Mouse (Mus musculus) bone marrow, adult 2 months (tissue): ENCODE results near the gene Prkag1. TPM values are rescaled to one million over a fixed set of nuclear protein-coding genes. Genes with fewer than 3 reads are reported as not detected.
"Not testable (repeated sequence)": the region's sequence is repeated elsewhere in the genome, so short reads cannot be mapped to it uniquely, and the experiment has no call there.

Source experiments
- H3K27ac ChIP-seq: fragments of 200-500 bp; 2 replicates; pipeline ENCODE4 v1.5.1; 2012; ENCODE audit warnings: low read depth, mild to moderate bottlenecking, control low read depth, inconsistent platforms, low read length; ENCODE audit not compliant: control insufficient read depth, poor library complexity, insufficient read depth
- H3K4me1 ChIP-seq: fragments of 200-500 bp; 2 replicates; pipeline ENCODE4 v1.6.1; 2011; ENCODE audit warnings: low read length; ENCODE audit not compliant: control insufficient read depth, insufficient read depth
- H3K4me3 ChIP-seq: fragments of 200-500 bp; replicated peaks from 2 replicates; pipeline ENCODE3; 2011; ENCODE audit warnings: mild to moderate bottlenecking, low read depth, low read length, control low read depth; ENCODE audit not compliant: control insufficient read depth
- CTCF ChIP-seq: fragments of 200-500 bp; IDR thresholded peaks from 2 replicates; pipeline ENCODE4 v1.5.1; 2011; ENCODE audit warnings: low read length, control low read depth; ENCODE audit not compliant: control insufficient read depth, insufficient read depth
- POLR2A ChIP-seq: fragments of 200-500 bp; IDR thresholded peaks from 2 replicates; pipeline ENCODE4 v1.6.1; 2011; ENCODE audit warnings: low read depth, mild to moderate bottlenecking, control low read depth, low read length, borderline replicate concordance; ENCODE audit not compliant: control insufficient read depth
- WGBS: fragments of 180-500 bp; shearing (Covaris S2); methylation state at CpG from one replicate; pipeline ENCODE4 v1.1.7; 2018; 5-methylcytosine and 5-hydroxymethylcytosine counted together
- polyA plus RNA-seq: library from polyadenylated mRNA; stranded (reverse); fragments of >200 nt; gene quantifications from 2 replicates; pipeline ENCODE4 v1.2.4, GENCODE M21; 2011; ENCODE audit warnings: low replicate concordance; ENCODE audit not compliant: missing spikeins, insufficient read depth, insufficient read length

The Prkag1 gene
- polyA plus RNA-seq, 1 experiment: 107 TPM

GRCm38 (mm10) chr15:98812741-98813424 lies 18.4 kb downstream of the Prkag1 start:
- Histone ChIP-seq H3K4me3 (no peak overlapping the region), H3K4me1 (no peaks in the 10 kb centered on the region; the same call in 1 of the 2 replicates), H3K27ac (no peak overlapping the region)
- TF ChIP-seq CTCF (no peak), POLR2A (no peak)
- 83% methylated on average over 20 of the region's 20 CpGs for WGBS

DNA sequence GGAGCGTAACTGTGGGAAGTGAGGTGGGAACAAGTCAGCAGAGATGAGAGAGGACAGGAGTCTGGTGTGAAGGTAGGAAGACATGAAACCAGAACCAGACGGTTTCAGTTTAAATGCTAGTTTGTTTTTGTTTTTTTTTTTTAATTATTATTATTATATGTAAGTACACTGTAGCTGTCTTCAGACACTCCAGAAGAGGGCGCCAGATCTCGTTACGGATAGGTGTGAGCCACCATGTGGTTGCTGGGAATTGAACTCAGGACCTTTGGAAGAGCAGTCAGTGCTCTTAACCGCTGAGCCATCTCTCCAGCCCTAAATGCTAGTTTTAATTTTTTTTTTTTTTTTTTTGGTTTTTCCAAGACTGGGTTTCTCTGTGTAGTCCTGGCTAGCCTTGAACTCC lies 21.1 kb downstream of the Prkag1 start:
- 82% methylated on average over 6 of the region's 6 CpGs for WGBS
- H3K4me3 ChIP-seq, H3K4me1 ChIP-seq, H3K27ac ChIP-seq: not testable (repeated sequence)

- Histone ChIP-seq H3K4me1 (no peaks in the 10 kb centered on the region; the same call in 1 of the 2 replicates), H3K4me3 (no peak within 1 kb of the TSS)
- WGBS: 88% methylated on average over 3 of the region's 3 CpGs
These were observed 21.9 kb downstream of the Prkag1 start, which contains the start of gene Ddn for GRCm38 (mm10) chr15:98809390-98809789. Gene Ddn (minus strand): TSS chr15:98809490.

DNA sequence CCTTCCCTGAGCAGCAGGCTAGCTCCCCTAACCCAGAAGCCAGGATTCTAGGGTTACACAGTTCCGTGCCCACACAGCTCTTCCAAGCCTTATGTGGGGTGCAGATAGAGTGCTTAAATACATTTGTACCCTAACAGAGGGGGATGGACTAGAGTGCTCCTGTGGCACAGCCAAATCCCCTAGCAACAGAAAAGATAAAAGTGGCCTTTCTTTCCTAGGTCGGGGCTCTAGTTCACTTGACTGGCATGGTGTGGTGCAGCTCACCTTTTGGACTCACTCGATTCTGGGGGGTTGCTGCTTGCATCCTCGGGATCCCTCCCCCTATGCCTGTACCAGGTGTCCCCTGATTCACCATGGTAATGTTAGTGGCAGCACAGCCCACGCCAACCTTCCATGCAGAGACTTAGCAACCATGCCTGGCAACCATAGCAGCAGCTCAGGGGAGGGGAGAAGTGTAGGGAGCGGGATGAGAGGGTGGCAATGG lies 22.6 kb downstream of the Prkag1 start:
- TF ChIP-seq CTCF: no peak
- TF ChIP-seq POLR2A: no peak
- WGBS: 19% methylated on average over 6 of the region's 6 CpGs
- no peak overlapping the region for H3K4me3 ChIP-seq
- no peak overlapping the region for H3K27ac ChIP-seq
- H3K4me1 ChIP-seq: no peaks in the 10 kb centered on the region; the same call in 1 of the 2 replicates

More at GRCm38 (mm10) chr15:98809390-98809789, 21.9 kb downstream of the Prkag1 start, which contains the start of gene Ddn:
- no peak for TF ChIP-seq CTCF
- no peak for TF ChIP-seq POLR2A
- no peak within 1 kb of the TSS for H3K27ac ChIP-seq

GRCm38 (mm10) chr15:98807895-98808650 lies 23.2 kb downstream of the Prkag1 start:
- TF ChIP-seq POLR2A (no peak), CTCF (no peak)
- no peak overlapping the region for H3K27ac ChIP-seq
- H3K4me1 ChIP-seq: no peaks in the 10 kb centered on the region; the same call in 1 of the 2 replicates
- no peak overlapping the region for H3K4me3 ChIP-seq
- WGBS: 1% methylated on average over 34 of the region's 34 CpGs

GRCm38 (mm10) chr15:98806809-98807770 lies 24.2 kb downstream of the Prkag1 start:
- no peak for TF ChIP-seq POLR2A
- no peak for TF ChIP-seq CTCF
- Histone ChIP-seq H3K27ac (no peak overlapping the region), H3K4me3 (no peak overlapping the region), H3K4me1 (no peaks in the 10 kb centered on the region; the same call in 1 of the 2 replicates)
- 2% methylated on average over 58 of the region's 58 CpGs for WGBS

DNA sequence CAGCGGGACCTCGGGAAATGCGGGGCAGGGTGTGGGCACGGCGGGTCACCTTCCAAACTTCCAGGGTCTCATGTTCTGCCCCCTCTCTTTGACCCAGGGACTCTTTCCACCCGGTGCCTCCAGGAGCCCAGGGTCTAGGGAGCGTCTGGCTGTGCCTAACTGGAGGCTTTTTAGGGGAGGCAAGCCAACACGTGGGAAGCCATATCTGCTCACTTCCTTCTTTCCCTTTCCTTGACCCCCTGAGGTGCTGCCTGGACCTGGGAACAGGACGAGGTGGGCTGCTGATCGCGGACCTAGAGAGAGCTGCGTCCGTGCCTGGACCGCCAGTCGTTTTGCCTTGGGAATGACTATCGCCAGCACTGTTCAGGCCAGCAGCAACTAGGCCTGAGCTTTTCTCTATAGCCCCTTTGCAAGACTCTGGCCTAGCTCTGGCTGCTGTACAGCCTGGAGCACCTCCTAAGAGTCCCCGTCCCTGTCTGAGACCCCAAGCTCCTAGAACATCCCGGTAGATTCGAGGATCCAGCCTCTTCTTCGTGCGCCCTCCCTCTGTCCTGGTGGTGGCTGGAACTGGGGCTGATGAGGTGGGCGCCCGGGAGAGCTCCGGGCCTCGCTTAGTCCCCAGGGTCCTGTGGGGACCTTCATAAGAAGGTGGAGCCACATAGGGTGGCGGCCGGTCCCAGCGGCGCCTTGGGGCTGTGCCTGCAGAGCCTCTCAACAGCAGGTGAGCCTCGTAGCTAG lies 25.1 kb downstream of the Prkag1 start:
- Histone ChIP-seq H3K27ac (no peak overlapping the region), H3K4me3 (no peak overlapping the region), H3K4me1 (no peaks in the 10 kb centered on the region; the same call in 1 of the 2 replicates)
- no peak for TF ChIP-seq POLR2A
- TF ChIP-seq CTCF: no peak
- WGBS: 31% methylated on average over 30 of the region's 30 CpGs
